Mouse (Mus musculus): Measurements from ENCODE around the gene Frmd4b. TPM values are rescaled to one million over a fixed set of nuclear protein-coding genes. Genes with fewer than 3 reads are reported as not detected.
"Not testable (repeated sequence)": the region's sequence is repeated elsewhere in the genome, so short reads cannot be mapped to it uniquely, and the experiment has no call there.

The Frmd4b gene
- total RNA-seq, 2 experiments from 2014 or later = 20.3 to 20.7 TPM

DNA sequence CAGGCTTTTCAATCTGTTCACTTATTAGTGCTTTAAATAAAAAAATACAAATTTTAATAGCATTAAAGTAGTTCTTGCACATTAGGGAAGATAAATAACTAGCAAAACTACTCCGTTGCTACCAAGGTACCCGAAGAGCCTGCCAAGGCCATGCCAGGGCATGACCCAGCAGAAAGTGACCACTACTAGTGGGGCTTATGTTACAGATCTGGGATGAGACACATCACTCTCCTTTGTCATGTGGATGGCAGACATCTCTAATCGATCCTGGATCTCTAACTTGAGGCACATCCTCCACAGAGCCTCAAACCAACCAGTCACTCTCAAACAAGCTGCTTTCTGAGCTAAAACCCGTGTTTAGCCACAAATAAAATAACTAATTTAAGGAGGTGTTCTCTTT is 350.7 kb downstream of the Frmd4b start:
- intact Hi-C loops (cut with DNase I) = no loop called here
- no peak for DNase-seq (ENCODE audit: extremely low spot score in 1 of 2, low spot score in 2 of 2)

GRCm38 (mm10) chr6:97265705-97266104 is 351.6 kb downstream of the Frmd4b start:
- no peak for DNase-seq (ENCODE audit: extremely low spot score in 1 of 2, low spot score in 2 of 2)
- intact Hi-C loops (cut with DNase I) = no loop called here

GRCm38 (mm10) chr6:97265240-97265639 is 352.1 kb downstream of the Frmd4b start:
- intact Hi-C loops (cut with DNase I) = no loop called here
- DNase-seq (ENCODE audit: extremely low spot score in 1 of 2, low spot score in 2 of 2) = no peak

GRCm38 (mm10) chr6:97263750-97264149 is 353.6 kb downstream of the Frmd4b start:
- intact Hi-C loops (cut with DNase I); DNase-seq (ENCODE audit: extremely low spot score in 1 of 2, low spot score in 2 of 2): not testable (repeated sequence)

DNA sequence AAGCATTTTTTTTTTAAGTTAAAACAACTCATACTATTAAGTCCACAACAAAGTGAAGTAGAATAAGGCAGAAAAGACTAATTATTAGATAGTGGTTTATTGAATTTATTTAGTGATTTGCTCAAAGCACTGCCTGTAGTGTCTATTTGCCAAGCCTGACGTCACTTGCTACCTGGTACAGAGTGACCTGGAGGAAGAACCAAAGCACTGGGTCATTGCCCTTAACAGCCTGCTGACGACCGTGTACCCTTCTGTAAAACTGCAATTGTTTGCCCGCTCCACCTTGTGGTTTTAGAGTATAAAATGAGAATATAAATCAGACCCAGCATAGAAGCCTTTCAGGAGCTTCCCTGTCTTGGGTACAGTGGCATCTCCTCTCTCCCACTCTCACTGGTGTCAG is 355.1 kb downstream of the Frmd4b start:
- intact Hi-C loops (cut with DNase I) = no loop called here

GRCm38 (mm10) chr6:97259926-97260325 is 357.4 kb downstream of the Frmd4b start:
- DNase-seq (ENCODE audit: extremely low spot score in 1 of 2, low spot score in 2 of 2); intact Hi-C loops (cut with DNase I): not testable (repeated sequence)

More for the DNA sequence above, 355.1 kb downstream of the Frmd4b start:
- DNase-seq (ENCODE audit: extremely low spot score in 1 of 2, low spot score in 2 of 2) = no peak

DNA sequence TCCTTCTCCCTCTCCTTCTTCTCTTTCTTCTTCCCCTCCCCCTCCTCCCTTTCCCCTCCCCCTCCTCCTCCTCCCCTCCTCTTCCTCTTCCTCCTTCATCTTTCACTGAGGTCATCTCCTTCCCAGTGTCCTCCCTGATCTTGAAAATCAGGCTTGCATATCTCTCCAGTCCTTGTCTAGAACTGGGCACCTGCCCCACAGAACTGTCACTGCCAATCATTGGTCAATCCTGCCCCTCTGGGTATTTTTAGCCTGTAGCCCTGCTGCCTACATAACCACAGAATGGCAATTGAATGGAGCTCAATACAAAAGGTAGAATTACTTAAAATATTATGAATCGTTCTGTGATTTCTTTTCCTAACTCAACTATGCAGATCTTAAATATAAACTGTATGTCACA is 358.9 kb downstream of the Frmd4b start:
- DNase-seq (ENCODE audit: extremely low spot score in 1 of 2, low spot score in 2 of 2) = no peak
- intact Hi-C loops (cut with DNase I) = no loop called here

GRCm38 (mm10) chr6:97252711-97253221 is 364.6 kb downstream of the Frmd4b start, which contains the start of gene Lmod3:
Gene Lmod3 (minus strand): TSS chr6:97252759.
- intact Hi-C loops (cut with DNase I) = no loop called here
- peak; percentile 9 to 40 for DNase-seq (ENCODE audit: extremely low spot score in 1 of 2, low spot score in 2 of 2)

DNA sequence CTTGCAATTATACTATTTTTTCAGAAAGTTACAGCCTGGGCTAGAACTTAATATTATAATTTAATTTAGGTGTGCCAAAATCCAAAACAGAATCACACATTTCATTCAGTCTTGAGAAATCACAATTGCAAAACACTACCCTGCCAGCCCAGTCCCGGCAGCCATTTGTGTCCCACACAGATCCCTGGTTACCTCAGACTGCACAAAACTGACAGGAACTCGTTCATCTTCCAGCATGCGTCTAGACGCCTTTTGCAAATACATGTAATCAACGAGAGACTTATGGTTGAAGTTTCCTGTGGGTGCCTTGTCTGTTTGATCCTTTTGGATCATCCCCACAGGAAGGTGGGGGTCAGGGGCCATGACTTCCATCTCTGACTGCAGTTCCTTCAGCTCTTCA is 365.3 kb downstream of the Frmd4b start:
- DNase-seq (ENCODE audit: extremely low spot score in 1 of 2, low spot score in 2 of 2) = no peak
- intact Hi-C loops (cut with DNase I) = no loop called here

DNA sequence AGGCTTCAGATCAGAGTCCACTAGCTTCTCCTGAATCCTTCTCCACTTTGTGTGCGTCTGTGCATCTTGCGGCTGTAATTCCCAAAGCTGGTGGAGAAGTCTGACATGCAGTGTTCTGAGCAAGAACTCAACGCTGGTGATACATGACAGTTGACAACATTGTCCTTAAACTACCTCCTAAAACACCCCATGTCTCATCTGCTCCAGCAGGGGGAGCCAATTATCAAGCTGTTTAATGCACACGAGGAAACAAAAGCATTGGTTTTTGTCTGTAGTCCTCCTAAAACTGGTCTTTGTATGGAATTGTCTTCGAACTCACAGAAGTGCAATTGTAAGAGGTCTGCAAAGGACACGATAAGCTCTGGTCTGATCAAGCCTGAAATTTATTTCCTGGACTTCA is 366.4 kb downstream of the Frmd4b start:
- peak; percentile 18 to 39 for DNase-seq (ENCODE audit: extremely low spot score in 1 of 2, low spot score in 2 of 2)
- intact Hi-C loops (cut with DNase I) = no loop called here

GRCm38 (mm10) chr6:97245200-97245599 is 372.1 kb downstream of the Frmd4b start:
- DNase-seq (ENCODE audit: extremely low spot score in 1 of 2, low spot score in 2 of 2) = no peak

GRCm38 (mm10) chr6:97242522-97242921 is 374.8 kb downstream of the Frmd4b start:
- intact Hi-C loops (cut with DNase I) = no loop called here
- DNase-seq (ENCODE audit: extremely low spot score in 1 of 2, low spot score in 2 of 2) = no peak

More at GRCm38 (mm10) chr6:97245200-97245599, 372.1 kb downstream of the Frmd4b start:
- intact Hi-C loops (cut with DNase I) = no loop called here

- DNase-seq (ENCODE audit: extremely low spot score in 1 of 2, low spot score in 2 of 2) = no peak
- intact Hi-C loops (cut with DNase I) = no loop called here
Measured at GRCm38 (mm10) chr6:97240092-97240491, 377.2 kb downstream of the Frmd4b start.

- intact Hi-C loops (cut with DNase I) = no loop called here
- no peak for DNase-seq (ENCODE audit: extremely low spot score in 1 of 2, low spot score in 2 of 2)
Measured at GRCm38 (mm10) chr6:97239360-97239759, 378.0 kb downstream of the Frmd4b start.

Other genes starting within 250 kb of the Frmd4b start
- gene Mitf, start 189.5 kb upstream of the Frmd4b start, total RNA-seq (2021) = 1 to 10 TPM; 3.2 to 3.6 TPM